Mouse (Mus musculus): ENCODE data around the gene Chd5.

Chd5 gene

GRCm38 (mm10) chr4:152338419-152339292 is at the start of gene Chd5:
Gene Chd5, plus strand, starts transcription at chr4:152338651.
- no peak for DNase-seq (ENCODE audit: inconsistent ontology term)

- peak; percentile 56 for DNase-seq (ENCODE audit: inconsistent ontology term)
Observed at GRCm38 (mm10) chr4:152290385-152290784, 48.1 kb upstream of the Chd5 start.

GRCm38 (mm10) chr4:152290991-152291390 is 47.5 kb upstream of the Chd5 start:
- no peak for DNase-seq (ENCODE audit: inconsistent ontology term)

DNA sequence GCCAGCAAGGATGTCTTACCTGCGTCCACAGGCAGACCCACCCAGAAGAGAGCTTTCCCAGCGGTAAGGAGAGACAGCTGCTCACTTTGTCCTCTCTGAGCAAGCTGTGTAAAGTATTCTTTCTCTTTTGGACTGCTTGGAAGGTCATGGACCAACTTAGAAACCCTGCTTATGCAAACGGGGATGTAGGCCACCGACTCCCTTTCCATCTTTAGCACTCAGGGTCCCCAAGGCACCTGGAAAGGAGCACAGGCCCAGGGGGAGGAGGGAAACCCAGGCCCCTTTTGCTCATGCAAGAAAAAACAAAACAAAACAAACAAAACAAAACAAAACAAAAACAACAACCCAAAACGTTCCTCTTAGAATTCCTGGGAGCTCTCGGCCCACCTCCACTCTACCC is 46.9 kb upstream of the Chd5 start, which contains the start of gene Hes3:
Gene Hes3 (minus strand): TSS at position 101 of the 400 bp plus-strand sequence.
- DNase-seq (ENCODE audit: inconsistent ontology term) = no peak

- peak; percentile 72 for DNase-seq (ENCODE audit: inconsistent ontology term)
Observed at GRCm38 (mm10) chr4:152292102-152292765, 46.2 kb upstream of the Chd5 start.

- no peak for DNase-seq (ENCODE audit: inconsistent ontology term)
Observed at GRCm38 (mm10) chr4:152294188-152294929, 44.1 kb upstream of the Chd5 start.

GRCm38 (mm10) chr4:152295916-152296315 is 42.5 kb upstream of the Chd5 start:
- DNase-seq (ENCODE audit: inconsistent ontology term) = no peak

GRCm38 (mm10) chr4:152296371-152296770 is 42.1 kb upstream of the Chd5 start:
- no peak for DNase-seq (ENCODE audit: inconsistent ontology term)

DNA sequence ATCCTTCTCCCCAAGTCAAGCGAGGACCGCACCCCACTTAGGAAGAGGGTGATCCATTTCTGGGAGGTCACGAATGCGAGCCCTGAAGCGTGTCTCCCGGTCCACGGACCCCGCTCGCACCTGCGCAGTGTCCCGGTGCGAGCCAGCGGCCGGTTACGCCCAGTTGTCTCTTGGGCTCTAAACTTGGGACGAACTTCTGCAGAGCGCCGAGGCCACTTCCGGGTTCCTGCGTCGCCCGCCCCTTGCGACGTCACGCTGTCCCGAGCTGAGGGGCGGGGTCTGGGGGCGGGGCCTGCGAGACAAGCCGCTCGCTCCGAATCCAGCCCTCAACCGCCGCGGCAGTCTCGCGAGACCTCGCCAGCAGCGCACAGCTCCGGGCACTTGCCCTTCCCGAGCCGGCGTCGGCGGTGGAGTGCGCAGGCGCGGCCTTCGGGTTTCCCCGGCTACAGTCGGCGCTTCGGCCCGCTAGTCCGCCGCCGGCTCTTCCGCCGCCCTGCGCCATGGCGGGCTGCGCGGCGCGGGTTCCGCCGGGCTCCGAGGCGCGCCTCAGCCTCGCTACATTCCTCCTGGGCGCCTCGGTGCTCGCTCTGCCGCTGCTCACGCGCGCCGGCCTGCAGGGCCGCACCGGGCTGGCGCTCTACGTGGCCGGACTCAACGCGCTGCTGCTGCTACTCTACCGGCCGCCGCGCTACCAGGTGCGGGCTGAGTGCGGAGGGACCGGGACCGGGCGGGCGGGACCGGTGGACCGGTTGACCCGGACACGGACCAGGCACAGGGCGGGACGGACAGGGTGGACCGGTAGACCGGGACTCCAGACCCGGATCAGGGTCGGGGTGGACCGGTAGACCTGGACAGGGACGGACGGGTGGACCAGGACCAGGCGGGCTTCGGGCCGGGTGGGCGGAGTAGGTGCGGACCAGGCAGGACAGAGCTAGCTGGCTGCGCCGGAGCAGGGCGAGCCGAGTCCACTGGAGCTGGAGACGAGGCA is 41.3 kb upstream of the Chd5 start, which contains the start of gene Icmt:
Gene Icmt (plus strand): TSS at position 354 of the 988 bp plus-strand sequence.
- peak; percentile 99 for DNase-seq (ENCODE audit: inconsistent ontology term)

GRCm38 (mm10) chr4:152298836-152299235 is 39.6 kb upstream of the Chd5 start:
- no peak for DNase-seq (ENCODE audit: inconsistent ontology term)

DNA sequence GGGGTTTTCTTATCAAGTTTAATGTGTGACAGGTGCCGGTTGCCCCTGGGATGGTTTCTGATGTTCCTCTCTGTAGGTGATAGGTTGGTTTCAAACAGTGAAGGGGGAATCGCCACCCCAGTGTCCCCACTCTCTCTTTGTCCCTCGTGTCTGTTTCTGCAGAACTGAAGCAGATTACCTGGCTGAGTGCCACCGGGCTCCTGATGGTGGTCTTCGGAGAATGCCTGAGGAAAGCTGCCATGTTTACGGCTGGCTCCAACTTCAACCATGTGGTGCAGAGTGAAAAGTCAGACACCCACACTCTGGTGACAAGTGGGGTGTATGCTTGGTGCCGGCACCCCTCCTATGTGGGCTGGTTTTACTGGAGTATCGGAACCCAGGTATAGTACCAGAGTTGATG is 38.1 kb upstream of the Chd5 start:
- DNase-seq (ENCODE audit: inconsistent ontology term) = no peak

DNA sequence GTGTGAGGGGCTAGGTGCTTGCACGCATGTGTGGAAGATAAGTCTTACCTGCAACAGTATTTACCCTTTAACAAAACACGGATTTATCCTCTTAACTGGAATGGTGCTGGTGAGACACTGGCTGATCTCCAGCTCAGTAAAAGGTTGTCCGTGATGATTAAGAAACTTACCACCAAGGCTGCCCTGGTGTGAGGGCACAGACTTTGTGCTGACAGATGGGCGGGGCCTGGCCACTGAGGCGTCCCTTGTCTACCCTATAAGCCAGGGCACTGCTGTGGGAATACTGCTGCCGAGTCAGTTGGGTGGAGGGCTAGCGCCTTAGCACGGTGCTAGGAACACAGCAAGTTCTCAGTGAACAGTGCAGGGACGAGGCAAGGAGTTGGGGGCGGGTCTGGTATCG is 36.4 kb upstream of the Chd5 start:
- DNase-seq (ENCODE audit: inconsistent ontology term) = no peak

DNA sequence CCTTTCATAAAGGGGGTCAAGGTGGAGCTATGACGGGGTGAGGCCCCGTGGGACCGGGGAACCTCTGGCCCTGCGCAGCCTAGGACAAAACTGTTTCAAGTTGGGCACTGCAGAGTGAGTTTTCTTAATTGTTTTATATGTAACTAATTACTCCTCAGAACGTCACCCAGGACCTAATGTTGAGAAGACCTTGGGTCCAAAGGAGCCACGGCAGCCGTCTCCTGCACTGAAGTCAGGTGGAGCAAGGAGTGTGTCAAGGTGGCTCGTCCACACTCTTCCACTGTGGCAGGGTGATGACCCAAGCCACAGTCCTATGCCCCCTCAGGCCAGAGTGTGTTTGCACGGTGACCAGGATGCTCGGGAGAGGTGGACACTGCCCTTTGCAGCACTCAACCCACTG is 35.3 kb upstream of the Chd5 start:
- DNase-seq (ENCODE audit: inconsistent ontology term) = no peak

DNA sequence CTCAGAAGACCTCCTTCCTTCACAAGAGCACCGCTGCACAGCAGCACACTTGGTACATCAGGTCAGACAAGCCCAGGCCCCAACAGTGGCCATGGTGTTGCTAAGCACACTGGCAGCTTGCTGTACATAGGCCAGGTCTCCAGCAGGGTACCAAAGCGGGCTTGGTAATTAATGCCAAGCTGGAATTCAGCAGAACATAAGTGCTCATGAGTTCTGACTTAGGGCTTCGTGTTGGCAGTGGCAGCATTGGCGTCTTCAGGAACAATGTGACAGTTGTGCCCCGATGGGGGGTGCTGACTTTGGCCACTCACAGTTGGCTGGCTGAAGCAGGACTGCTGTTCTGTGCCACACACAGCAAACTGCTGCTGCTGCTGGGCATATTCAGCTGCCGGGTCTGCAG is 33.8 kb upstream of the Chd5 start:
- no peak for DNase-seq (ENCODE audit: inconsistent ontology term)

GRCm38 (mm10) chr4:152305991-152306390 is 32.5 kb upstream of the Chd5 start:
- no peak for DNase-seq (ENCODE audit: inconsistent ontology term)

- no peak for DNase-seq (ENCODE audit: inconsistent ontology term)
Observed at GRCm38 (mm10) chr4:152307542-152307941, 30.9 kb upstream of the Chd5 start.

- DNase-seq (ENCODE audit: inconsistent ontology term) = no peak
Observed at GRCm38 (mm10) chr4:152312186-152312585, 26.3 kb upstream of the Chd5 start.

- DNase-seq (ENCODE audit: inconsistent ontology term) = peak; percentile 56
Observed at GRCm38 (mm10) chr4:152313211-152313632, 25.2 kb upstream of the Chd5 start.

GRCm38 (mm10) chr4:152313934-152314333 is 24.5 kb upstream of the Chd5 start:
- DNase-seq (ENCODE audit: inconsistent ontology term) = no peak

- no peak for DNase-seq (ENCODE audit: inconsistent ontology term)
Observed at GRCm38 (mm10) chr4:152315498-152316213, 22.8 kb upstream of the Chd5 start.

All from Muller cell, postnatal 12 days (primary cell).